Mouse (Mus musculus) midbrain, embryonic 11.5 days (tissue): ENCODE data around the gene Trp53bp2. TPM values are rescaled to one million over a fixed set of nuclear protein-coding genes. Genes with fewer than 3 reads are reported as not detected.

Source experiments
- ATAC-seq: fragments of 200-750 bp; cut with Nextera tagmentation; 2 replicates; pipeline ENCODE4 v1.8.0; 2017; ENCODE audit warnings: moderate TSS enrichment, moderate library complexity; ENCODE audit not compliant: low FRiP score
- DNase-seq: peaks from one replicate; pipeline ENCODE4 v3.0.0; 2015; ENCODE audit warnings: low spot score; ENCODE audit errors: missing footprints
- H3K27ac ChIP-seq: fragments of 300-500 bp; sonication (generic); 2 replicates; pipeline ENCODE4 v1.5.1; 2014; ENCODE audit warnings: low read depth, low read length
- H3K27me3 ChIP-seq: fragments of 300-500 bp; sonication (generic); 2 replicates; pipeline ENCODE4 v1.6.1; 2014; ENCODE audit warnings: mild to moderate bottlenecking, low read length, moderate library complexity, mixed read lengths; ENCODE audit not compliant: control insufficient read depth, insufficient read depth
- H3K36me3 ChIP-seq: fragments of 300-500 bp; sonication (generic); 2 replicates; pipeline ENCODE4 v1.6.1; 2014; ENCODE audit warnings: mild to moderate bottlenecking, low read length, moderate library complexity, mixed read lengths; ENCODE audit not compliant: control insufficient read depth, insufficient read depth
- H3K4me1 ChIP-seq: fragments of 300-500 bp; sonication (generic); 2 replicates; pipeline ENCODE4 v1.6.1; 2014; ENCODE audit warnings: low read length; ENCODE audit not compliant: control insufficient read depth, insufficient read depth
- H3K4me2 ChIP-seq: fragments of 300-500 bp; sonication (generic); 2 replicates; pipeline ENCODE4 v1.6.1; 2014; ENCODE audit warnings: mild to moderate bottlenecking, moderate library complexity
- H3K4me3 ChIP-seq: fragments of 300-500 bp; sonication (generic); 2 replicates; pipeline ENCODE4 v1.5.1; 2014; ENCODE audit warnings: low read depth, low read length
- H3K9ac ChIP-seq: fragments of 300-500 bp; sonication (generic); 2 replicates; pipeline ENCODE4 v1.6.1; 2014; ENCODE audit warnings: low read length
- H3K9me3 ChIP-seq: fragments of 300-500 bp; sonication (generic); 2 replicates; pipeline ENCODE4 v1.6.1; 2016; ENCODE audit warnings: low read length; ENCODE audit not compliant: control insufficient read depth
- WGBS: fragments of 180-500 bp; shearing (Covaris S2); extraction: QIAGEN DNeasy Blood & Tissue Kit; methylation state at CpG from one replicate; pipeline ENCODE4 v1.1.7; 2014; 5-methylcytosine and 5-hydroxymethylcytosine counted together
- polyA plus RNA-seq: library from polyadenylated mRNA; unstranded; fragments of >200 nt; fragmentation: Nextera tagmentation; extraction: Ambion mirVana; gene quantifications from 2 replicates; pipeline ENCODE4 v1.2.1, GENCODE M21; 2014

Trp53bp2 gene
- polyA plus RNA-seq, 1 experiment from 2014 or later = 34.8 TPM

- H3K9ac ChIP-seq = no peak overlapping the region
- peak; percentile 72 for DNase-seq
Measured at GRCm38 (mm10) chr1:182424274-182424673, 15.3 kb downstream of the Trp53bp2 start.

GRCm38 (mm10) chr1:182425176-182425575 is 16.2 kb downstream of the Trp53bp2 start:
- DNase-seq = no peak
- H3K27me3 ChIP-seq = no peaks in the 10 kb centered on the region
- peaks cover 5% of the 10 kb centered on the region for H3K4me1 ChIP-seq
- no peak overlapping the region for H3K4me2 ChIP-seq
- no peaks in the 10 kb centered on the region for H3K9me3 ChIP-seq
- no peak for ATAC-seq
- no peak overlapping the region for H3K4me3 ChIP-seq
- H3K9ac ChIP-seq = no peak overlapping the region
- no peaks in the 10 kb centered on the region for H3K36me3 ChIP-seq
- WGBS = 74% methylated on average over 3 of the region's 3 CpGs
- no peak overlapping the region for H3K27ac ChIP-seq

More at GRCm38 (mm10) chr1:182424274-182424673, 15.3 kb downstream of the Trp53bp2 start:
- H3K4me1 ChIP-seq = peaks cover 5% of the 10 kb centered on the region
- H3K36me3 ChIP-seq = no peaks in the 10 kb centered on the region
- 89% methylated on average over 2 of the region's 2 CpGs for WGBS
- H3K9me3 ChIP-seq = no peaks in the 10 kb centered on the region
- ATAC-seq = no peak
- no peak overlapping the region for H3K4me3 ChIP-seq
- no peak overlapping the region for H3K4me2 ChIP-seq
- no peaks in the 10 kb centered on the region for H3K27me3 ChIP-seq
- H3K27ac ChIP-seq = no peak overlapping the region

- DNase-seq = no peak
- peaks cover 3% of the 10 kb centered on the region for H3K4me1 ChIP-seq
- no peaks in the 10 kb centered on the region for H3K9me3 ChIP-seq
- no peaks in the 10 kb centered on the region for H3K27me3 ChIP-seq
- no peaks in the 10 kb centered on the region for H3K36me3 ChIP-seq
- 53% methylated on average over 2 of the region's 2 CpGs for WGBS
- no peak overlapping the region for H3K27ac ChIP-seq
- ATAC-seq = no peak
- H3K4me2 ChIP-seq = no peak overlapping the region
- H3K9ac ChIP-seq = no peak overlapping the region
- no peak overlapping the region for H3K4me3 ChIP-seq
Measured at GRCm38 (mm10) chr1:182426444-182426843, 17.5 kb downstream of the Trp53bp2 start.

GRCm38 (mm10) chr1:182427426-182427825 is 18.5 kb downstream of the Trp53bp2 start:
- no peak overlapping the region for H3K4me2 ChIP-seq
- 68% methylated on average over 1 of the region's 1 CpGs for WGBS
- ATAC-seq (no peak), DNase-seq (no peak)
- H3K9ac ChIP-seq = no peak overlapping the region
- no peaks in the 10 kb centered on the region for H3K27me3 ChIP-seq
- no peak overlapping the region for H3K27ac ChIP-seq
- H3K9me3 ChIP-seq = no peaks in the 10 kb centered on the region
- H3K4me3 ChIP-seq = no peak overlapping the region
- H3K4me1 ChIP-seq = peaks cover 3% of the 10 kb centered on the region
- H3K36me3 ChIP-seq = peaks cover 4% of the 10 kb centered on the region; the same call in 1 of the 2 replicates

DNA sequence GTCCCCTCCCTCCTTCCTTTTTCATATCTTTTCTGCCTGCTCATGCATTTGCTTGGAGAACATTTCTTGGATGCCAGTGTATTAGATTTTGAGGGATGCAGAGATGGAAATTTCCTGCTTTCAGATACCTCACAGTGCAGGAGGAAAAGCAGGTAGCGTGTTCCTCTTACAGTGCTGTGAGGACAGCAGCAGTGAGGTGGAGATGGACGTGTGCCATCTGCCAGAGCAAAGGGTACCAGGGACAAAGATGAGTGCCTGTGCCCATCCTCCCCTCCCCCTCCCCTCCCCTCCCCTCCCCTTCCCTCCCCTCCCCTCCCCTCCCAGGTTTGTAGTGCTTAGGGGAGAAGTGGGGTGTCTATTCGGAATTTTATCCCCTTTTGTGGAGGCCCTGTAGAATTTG is 20.9 kb downstream of the Trp53bp2 start:
- WGBS = 87% methylated on average over 3 of the region's 3 CpGs
- H3K9ac ChIP-seq = no peak overlapping the region
- no peak overlapping the region for H3K4me2 ChIP-seq
- H3K4me1 ChIP-seq = peaks cover 3% of the 10 kb centered on the region
- ATAC-seq (no peak), DNase-seq (no peak)
- no peaks in the 10 kb centered on the region for H3K9me3 ChIP-seq
- H3K4me3 ChIP-seq = no peak overlapping the region
- no peaks in the 10 kb centered on the region for H3K27me3 ChIP-seq
- H3K36me3 ChIP-seq = peaks cover 4% of the 10 kb centered on the region; the same call in 1 of the 2 replicates
- H3K27ac ChIP-seq = no peak overlapping the region

GRCm38 (mm10) chr1:182430676-182431075 is 21.7 kb downstream of the Trp53bp2 start:
- Histone ChIP-seq H3K4me2 (no peak overlapping the region), H3K9ac (no peak overlapping the region), H3K4me3 (no peak overlapping the region), H3K27me3 (no peaks in the 10 kb centered on the region), H3K36me3 (peaks cover 4% of the 10 kb centered on the region; the same call in 1 of the 2 replicates), H3K4me1 (no peaks in the 10 kb centered on the region), H3K27ac (no peak overlapping the region), H3K9me3 (no peaks in the 10 kb centered on the region)
- WGBS = 99% methylated on average over 2 of the region's 2 CpGs
- ATAC-seq = no peak
- no peak for DNase-seq

- WGBS = 89% methylated on average over 3 of the region's 3 CpGs
- no peak overlapping the region for H3K9ac ChIP-seq
- ATAC-seq (no peak), DNase-seq (no peak)
- H3K4me2 ChIP-seq = no peak overlapping the region
- no peak overlapping the region for H3K27ac ChIP-seq
- peaks cover 7% of the 10 kb centered on the region; the same call in 1 of the 2 replicates for H3K36me3 ChIP-seq
- no peak overlapping the region for H3K4me3 ChIP-seq
- H3K4me1 ChIP-seq = no peaks in the 10 kb centered on the region
- H3K9me3 ChIP-seq = no peaks in the 10 kb centered on the region
- no peaks in the 10 kb centered on the region for H3K27me3 ChIP-seq
Measured at GRCm38 (mm10) chr1:182432059-182432458, 23.1 kb downstream of the Trp53bp2 start.

GRCm38 (mm10) chr1:182436746-182437145 is 27.8 kb downstream of the Trp53bp2 start:
- DNase-seq (no peak), ATAC-seq (no peak)
- Histone ChIP-seq H3K4me1 (no peaks in the 10 kb centered on the region), H3K9me3 (no peaks in the 10 kb centered on the region), H3K27me3 (no peaks in the 10 kb centered on the region), H3K36me3 (peaks cover 11% of the 10 kb centered on the region; the same call in 1 of the 2 replicates), H3K4me3 (no peak overlapping the region), H3K27ac (no peak overlapping the region), H3K4me2 (no peak overlapping the region), H3K9ac (no peak overlapping the region)
- 92% methylated on average over 5 of the region's 5 CpGs for WGBS

DNA sequence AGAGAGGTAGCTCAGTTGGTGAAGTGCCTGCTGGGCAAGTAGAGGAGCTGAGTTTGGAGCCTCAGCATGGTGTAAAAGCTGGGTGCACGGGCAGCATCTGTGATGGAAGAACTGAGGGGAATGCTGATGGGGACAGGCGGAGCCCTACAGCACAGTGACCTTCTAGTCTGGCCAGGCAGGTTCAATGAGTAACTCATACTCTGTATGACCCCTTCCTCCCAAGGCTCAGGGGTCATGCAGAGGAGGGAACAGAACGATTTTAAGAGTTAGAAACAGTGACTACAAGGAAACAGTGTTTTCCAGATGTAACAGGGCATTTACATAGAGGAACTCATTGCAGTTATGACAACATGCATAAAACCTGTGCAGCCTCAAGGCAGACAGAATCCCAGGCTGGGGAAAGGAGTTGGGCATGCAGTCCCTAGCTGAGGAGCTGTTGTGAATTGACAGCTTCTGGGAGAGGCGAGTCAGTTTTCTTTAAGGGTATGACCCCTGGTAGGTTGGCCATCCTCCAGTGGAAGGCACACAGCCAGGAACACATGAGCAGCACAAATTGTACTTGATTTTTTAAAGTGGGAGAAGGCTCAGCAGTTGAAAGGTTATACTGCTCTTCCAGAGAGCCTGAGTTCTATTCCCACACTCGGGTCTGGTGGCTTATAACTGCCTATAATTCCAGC is 30.7 kb downstream of the Trp53bp2 start:
- ATAC-seq (no peak), DNase-seq (peak; percentile 19)
- H3K4me1 ChIP-seq = no peaks in the 10 kb centered on the region
- 81% methylated on average over 5 of the region's 5 CpGs for WGBS
- H3K27me3 ChIP-seq = no peaks in the 10 kb centered on the region
- no peak overlapping the region for H3K9ac ChIP-seq
- no peak overlapping the region for H3K4me3 ChIP-seq
- no peak overlapping the region for H3K27ac ChIP-seq
- peaks cover 9% of the 10 kb centered on the region; the same call in 1 of the 2 replicates for H3K36me3 ChIP-seq
- H3K4me2 ChIP-seq = no peak overlapping the region
- H3K9me3 ChIP-seq = no peaks in the 10 kb centered on the region
